Mouse (Mus musculus) spleen, adult 2 months (tissue): ENCODE results near the gene Krt4.

Experiments
- CTCF ChIP-seq: fragments of 200-500 bp; IDR thresholded peaks from 2 replicates; pipeline ENCODE4 v1.5.1; 2011; ENCODE audit warnings: mild to moderate bottlenecking, inconsistent platforms; ENCODE audit not compliant: insufficient read depth, insufficient read length, insufficient replicate concordance; ENCODE audit errors: extremely low read depth
- POLR2A ChIP-seq: fragments of 200-500 bp; IDR thresholded peaks from 2 replicates; pipeline ENCODE4 v1.6.1; 2011; ENCODE audit warnings: low read depth, low read length, inconsistent platforms

- TF ChIP-seq CTCF = peak; percentile 53; the same call in 1 of the 2 replicates
- TF ChIP-seq POLR2A = no peak
These were observed 49.0 kb upstream of the Krt4 start for GRCm38 (mm10) chr15:101973414-101974077.
